Mouse (Mus musculus): ENCODE data around the gene Robo1.

Robo1 gene

GRCm38 (mm10) chr16:72811908-72812307, 503.8 kb downstream of the Robo1 start:
- no peak for DNase-seq (ENCODE audit: low spot score in 2 of 2)

GRCm38 (mm10) chr16:72828381-72828780, 520.3 kb downstream of the Robo1 start:
- DNase-seq (ENCODE audit: low spot score in 2 of 2) = no peak

GRCm38 (mm10) chr16:72829530-72829929, 521.4 kb downstream of the Robo1 start:
- DNase-seq (ENCODE audit: low spot score in 2 of 2) = no peak

GRCm38 (mm10) chr16:72830394-72831056, 522.4 kb downstream of the Robo1 start:
- no peak for DNase-seq (ENCODE audit: low spot score in 2 of 2)

- DNase-seq (ENCODE audit: low spot score in 2 of 2) = no peak
Observed at GRCm38 (mm10) chr16:72834266-72834665, 526.2 kb downstream of the Robo1 start.

- DNase-seq (ENCODE audit: low spot score in 2 of 2) = no peak
Observed at GRCm38 (mm10) chr16:72839031-72839430, 530.9 kb downstream of the Robo1 start.

GRCm38 (mm10) chr16:72841066-72841465, 533.0 kb downstream of the Robo1 start:
- no peak for DNase-seq (ENCODE audit: low spot score in 2 of 2)

- no peak for DNase-seq (ENCODE audit: low spot score in 2 of 2)
Observed at GRCm38 (mm10) chr16:72854101-72854500, 546.0 kb downstream of the Robo1 start.

GRCm38 (mm10) chr16:72854809-72855503, 546.9 kb downstream of the Robo1 start:
- DNase-seq (ENCODE audit: low spot score in 2 of 2) = no peak

- no peak for DNase-seq (ENCODE audit: low spot score in 2 of 2)
Observed at GRCm38 (mm10) chr16:72861707-72862277, 553.7 kb downstream of the Robo1 start.

- DNase-seq (ENCODE audit: low spot score in 2 of 2) = no peak
Observed at GRCm38 (mm10) chr16:72866011-72866410, 557.9 kb downstream of the Robo1 start.

- DNase-seq (ENCODE audit: low spot score in 2 of 2) = no peak
Observed at GRCm38 (mm10) chr16:72874934-72875732, 567.0 kb downstream of the Robo1 start.

- DNase-seq (ENCODE audit: low spot score in 2 of 2) = no peak
Observed at GRCm38 (mm10) chr16:72888108-72888507, 580.0 kb downstream of the Robo1 start.

- DNase-seq (ENCODE audit: low spot score in 2 of 2) = no peak
Observed at GRCm38 (mm10) chr16:72889401-72889800, 581.3 kb downstream of the Robo1 start.

GRCm38 (mm10) chr16:72897125-72897524, 589.0 kb downstream of the Robo1 start:
- no peak for DNase-seq (ENCODE audit: low spot score in 2 of 2)

- DNase-seq (ENCODE audit: low spot score in 2 of 2) = no peak
Observed at GRCm38 (mm10) chr16:72908895-72909294, 600.8 kb downstream of the Robo1 start.

- DNase-seq (ENCODE audit: low spot score in 2 of 2) = no peak
Observed at GRCm38 (mm10) chr16:72913134-72913533, 605.0 kb downstream of the Robo1 start.

- no peak for DNase-seq (ENCODE audit: low spot score in 2 of 2)
Observed at GRCm38 (mm10) chr16:72914068-72914630, 606.0 kb downstream of the Robo1 start.

- DNase-seq (ENCODE audit: low spot score in 2 of 2) = no peak
Observed at GRCm38 (mm10) chr16:72920013-72920412, 611.9 kb downstream of the Robo1 start.

- DNase-seq (ENCODE audit: low spot score in 2 of 2) = peak; percentile 29 to 73
Observed at GRCm38 (mm10) chr16:72924423-72925224, 616.5 kb downstream of the Robo1 start.

- DNase-seq (ENCODE audit: low spot score in 2 of 2) = no peak
Observed at GRCm38 (mm10) chr16:72928525-72929122, 620.5 kb downstream of the Robo1 start.
